Mouse (Mus musculus) heart, postnatal 14 days (tissue): ENCODE results near the gene Tmprss6. TPM values are rescaled to one million over a fixed set of nuclear protein-coding genes. Genes with fewer than 3 reads are reported as not detected.

Experiments used
- DNase-seq, 2 experiments: peaks; one replicate each; pipeline ENCODE4 v3.0.0; 2021 to 2022
- intact Hi-C: fragments of 180-260 bp; cut with DNase I; formaldehyde crosslinking; loops from one replicate; pipeline ENCODE4 v1.15.1; 2025
- total RNA-seq, 2 experiments: library from RNA; stranded (reverse); gene quantifications; 2 replicates each; pipeline ENCODE4 v1.2.3; 2021

Tmprss6 gene
- total RNA-seq, 2 experiments from 2014 or later, result not detected

DNA sequence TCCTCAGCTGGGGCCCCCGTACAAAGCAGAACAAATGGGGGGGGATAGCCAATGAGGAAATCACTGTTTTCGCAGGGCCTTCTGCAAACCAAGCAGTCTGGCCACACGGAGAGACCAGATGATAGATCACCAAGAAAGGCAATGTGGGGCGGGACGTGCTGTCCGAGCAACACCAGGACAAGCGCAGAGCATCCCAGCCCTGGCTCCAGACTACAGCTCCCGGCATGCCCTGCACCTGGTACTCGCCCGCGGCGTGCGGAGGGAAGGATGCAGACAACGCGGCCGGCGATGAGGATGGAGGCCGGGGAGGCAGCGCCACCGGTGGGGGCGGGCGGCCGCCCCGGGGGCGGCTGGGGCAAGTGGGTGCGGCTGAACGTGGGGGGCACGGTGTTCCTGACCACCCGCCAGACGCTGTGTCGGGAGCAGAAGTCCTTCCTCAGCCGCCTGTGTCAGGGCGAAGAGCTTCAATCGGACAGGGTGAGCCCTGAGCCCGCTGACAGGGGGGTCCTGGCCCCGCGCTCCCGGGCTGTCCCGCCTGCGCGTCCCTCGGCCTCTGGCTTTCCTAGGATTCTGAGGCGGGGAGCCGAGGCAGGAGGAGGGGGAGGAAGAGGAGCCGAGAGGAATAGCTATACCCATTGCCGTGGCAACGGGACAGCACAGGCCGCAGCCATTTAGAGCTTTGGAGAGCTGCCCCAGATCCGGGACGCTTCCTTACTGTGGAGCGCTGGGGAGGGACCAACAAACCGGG, 39.9 kb downstream of the Tmprss6 start, which contains the start of gene Kctd17:
Kctd17 (plus strand) TSS at position 174 of the 748 bp plus-strand sequence.
- intact Hi-C loops, result no loop called here

DNA sequence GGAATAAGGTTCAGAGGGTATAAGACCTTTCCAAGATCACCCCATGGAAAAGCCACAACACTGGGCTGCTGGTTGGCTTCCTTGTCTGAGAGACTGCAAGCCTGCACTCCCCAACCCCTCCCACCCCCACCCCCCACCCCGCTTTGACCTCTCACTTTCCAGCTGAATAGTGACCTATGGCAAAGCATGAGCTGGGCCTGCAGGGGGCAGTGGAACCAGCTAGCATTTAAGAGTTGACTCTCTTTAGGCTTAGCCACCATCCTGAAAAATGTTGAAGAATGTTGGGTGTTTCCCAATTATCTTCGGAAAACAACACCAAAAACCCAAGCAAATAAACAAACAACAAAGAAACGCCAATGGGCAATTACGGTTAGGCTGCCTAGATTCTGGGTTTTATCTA, 43.2 kb downstream of the Tmprss6 start:
- intact Hi-C loops, result no loop called here
- DNase-seq, result no peak

More for the DNA sequence above, 39.9 kb downstream of the Tmprss6 start, which contains the start of gene Kctd17:
- peak; percentile 80 for DNase-seq

DNA sequence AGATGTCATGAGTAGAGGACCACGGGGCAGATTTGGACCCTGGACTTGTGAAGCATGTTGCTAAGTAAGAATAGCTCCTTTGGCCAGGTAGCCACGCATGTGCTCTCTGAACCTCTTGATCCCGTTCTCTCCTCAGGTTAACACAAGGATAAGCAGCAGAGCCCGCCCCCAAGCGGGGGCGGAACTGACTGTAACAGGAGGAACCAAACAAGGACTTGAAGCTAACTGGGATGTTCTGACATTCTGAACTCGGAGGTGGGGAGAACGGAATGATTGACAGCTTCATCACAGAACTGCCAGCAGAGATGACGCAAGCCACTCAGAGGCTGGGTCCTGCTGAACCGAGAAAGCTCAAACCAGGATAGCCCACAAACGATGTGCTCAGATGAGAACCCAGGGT, 43.9 kb downstream of the Tmprss6 start:
- no peak for DNase-seq
- intact Hi-C loops, result loop anchor here (5.0 kb wide), 1 partner anchor 242 kb away; no protein-coding TSS in a partner anchor

DNA sequence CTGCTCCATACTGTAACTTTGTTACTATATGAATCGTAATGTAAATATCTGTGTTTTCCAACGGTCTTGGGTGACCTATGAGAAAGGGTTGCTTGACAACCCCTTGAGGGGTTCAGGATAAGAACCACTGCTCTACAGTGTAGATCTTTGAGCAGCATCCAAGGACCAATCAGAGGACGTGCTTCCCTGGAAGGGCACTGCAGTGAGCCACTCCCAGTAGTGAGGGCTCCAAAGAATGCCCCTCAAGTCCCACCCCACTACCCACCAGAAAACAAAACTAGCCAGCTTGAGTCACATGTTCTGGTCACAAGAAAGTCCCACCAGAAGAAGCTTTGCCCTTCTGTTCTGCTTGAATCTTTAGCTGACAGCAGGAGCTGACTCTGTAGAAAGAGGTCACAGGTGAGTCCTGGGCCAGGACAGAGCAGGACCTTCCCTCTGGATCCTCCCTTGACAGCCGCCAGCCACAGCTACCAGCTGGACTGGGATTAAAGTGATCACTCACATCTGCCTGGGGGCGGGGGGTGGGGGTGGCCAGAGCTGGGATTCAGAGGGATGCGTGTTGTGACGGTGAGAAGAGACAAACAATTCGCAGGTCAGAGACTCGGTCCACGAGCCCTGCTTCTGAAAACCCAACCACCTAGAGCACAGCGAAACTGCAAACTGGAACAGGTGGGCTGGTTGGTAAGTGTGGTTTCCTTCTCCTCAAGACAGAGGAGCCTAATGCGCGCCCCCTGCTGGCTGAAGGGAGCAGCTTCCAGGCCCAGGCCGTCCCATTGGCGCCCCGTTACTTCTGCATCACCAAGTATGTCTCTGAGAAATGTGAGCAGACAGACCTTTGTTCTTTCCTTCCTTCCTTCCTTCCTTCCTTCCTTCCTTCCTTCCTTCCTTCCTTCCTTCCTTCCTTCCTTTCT, 46.1 kb downstream of the Tmprss6 start:
- peak; percentile 85 to 89 for DNase-seq
- intact Hi-C loops, result loop anchor here (1.0 to 5.0 kb wide), 2 partner anchors 67 to 240 kb away; no protein-coding TSS in a partner anchor

DNA sequence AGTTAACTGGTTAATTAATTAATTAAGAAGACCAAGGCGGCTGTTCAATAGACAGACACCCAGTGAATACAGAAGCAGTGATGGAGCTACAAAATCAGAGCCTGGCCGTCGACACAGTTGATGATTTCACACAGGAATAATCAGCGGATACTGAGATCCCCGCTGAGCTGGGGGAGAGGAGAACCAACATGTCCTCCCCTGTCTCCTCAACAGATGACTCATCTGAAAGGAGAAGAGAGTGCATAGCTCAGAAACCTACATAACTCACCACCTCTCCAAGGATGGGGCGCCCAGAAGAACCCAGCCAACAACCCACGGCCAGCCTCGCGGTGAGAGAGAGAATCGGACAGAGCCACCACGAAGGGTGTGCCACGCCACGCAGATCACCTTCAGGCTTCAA, 48.0 kb downstream of the Tmprss6 start:
- no peak for DNase-seq
- intact Hi-C loops, result loop anchor here (5.0 kb wide), 1 partner anchor 238 kb away; no protein-coding TSS in a partner anchor

DNA sequence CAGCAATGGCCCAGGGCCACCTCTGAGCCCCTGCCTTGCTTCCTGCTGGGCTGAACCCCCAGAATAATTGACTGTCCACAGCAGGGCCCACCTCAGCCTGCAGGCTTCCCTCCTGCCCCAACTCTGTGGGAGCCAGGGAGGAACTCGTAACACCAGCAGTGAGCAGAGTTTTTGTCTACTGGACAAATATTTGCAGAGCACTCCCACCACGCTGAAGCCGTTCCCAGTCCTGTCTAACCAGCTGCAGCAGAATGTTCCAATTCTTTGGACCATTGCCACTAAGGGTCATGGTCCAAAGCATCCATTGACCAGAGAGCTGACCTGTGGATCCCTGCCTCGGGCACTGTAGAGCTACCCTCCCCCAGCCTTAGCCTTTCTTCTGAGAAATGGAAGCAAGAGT, 51.5 kb downstream of the Tmprss6 start:
- DNase-seq, result no peak
- intact Hi-C loops, result no loop called here

DNA sequence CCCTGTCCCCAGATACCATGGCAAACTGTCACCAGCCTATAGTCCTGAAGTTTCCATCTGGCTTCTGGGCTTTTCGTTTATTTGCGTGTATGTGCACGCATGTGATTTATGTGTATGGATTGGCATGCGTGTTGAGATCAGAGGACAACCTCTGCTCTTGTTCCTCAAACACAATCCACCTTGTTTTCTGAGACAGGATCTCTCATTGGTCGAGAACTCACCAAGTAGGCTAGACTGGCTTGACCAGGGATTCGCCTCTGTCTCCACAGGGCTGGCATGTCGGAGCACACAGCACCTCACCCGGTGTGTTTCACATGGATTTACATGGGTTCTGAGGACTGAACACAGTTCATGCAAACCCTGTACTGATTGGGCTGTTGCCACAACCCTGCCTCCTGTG, 54.3 kb downstream of the Tmprss6 start:
- DNase-seq, result no peak
- intact Hi-C loops, result no loop called here

DNA sequence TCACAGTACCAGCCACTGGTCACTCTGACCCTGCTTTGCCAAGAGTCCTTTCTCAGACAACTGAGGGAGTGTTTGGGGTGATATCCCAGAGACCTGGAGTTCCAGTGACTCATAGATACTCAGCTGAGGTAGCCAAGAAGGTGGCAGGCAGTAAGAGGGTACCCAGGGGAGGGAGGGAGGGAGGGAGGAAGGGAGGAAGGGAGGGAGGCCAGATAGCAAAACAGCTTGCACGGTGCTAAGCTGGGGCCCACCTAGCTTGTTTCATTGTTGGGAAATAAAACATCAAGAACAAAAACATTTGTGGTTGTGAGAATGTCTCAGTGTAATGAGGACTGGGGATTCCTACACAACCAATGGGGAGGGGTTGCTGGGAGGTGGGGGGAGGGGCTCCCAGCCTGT, 54.7 kb downstream of the Tmprss6 start:
- no peak for DNase-seq
- intact Hi-C loops, result no loop called here

DNA sequence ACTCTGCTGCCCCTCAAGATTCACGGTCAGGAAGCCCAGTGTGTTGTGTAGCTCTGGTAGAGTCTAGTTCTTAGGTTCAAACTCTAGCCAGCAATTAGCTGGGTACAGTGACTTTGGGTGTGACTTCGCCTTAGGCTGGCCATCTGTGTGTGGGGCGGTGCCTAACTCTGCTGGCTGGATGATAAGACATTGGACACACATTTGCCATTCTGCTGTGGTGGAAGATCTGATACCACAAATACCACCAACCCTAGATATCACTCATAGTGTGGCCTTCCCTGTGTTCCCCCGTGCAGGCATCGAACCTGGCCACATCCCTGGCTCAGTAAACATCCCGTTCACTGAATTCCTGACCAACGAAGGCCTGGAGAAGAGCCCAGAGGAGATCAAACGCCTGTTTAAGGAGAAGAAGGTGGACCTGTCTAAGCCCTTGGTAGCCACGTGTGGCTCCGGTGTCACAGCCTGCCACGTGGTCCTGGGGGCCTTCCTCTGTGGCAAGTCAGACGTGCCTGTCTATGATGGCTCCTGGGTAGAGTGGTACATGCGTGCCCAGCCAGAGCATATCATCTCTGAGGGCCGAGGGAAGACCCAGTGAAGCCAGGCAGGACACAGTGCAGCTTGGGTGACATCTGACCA, 55.2 kb downstream of the Tmprss6 start:
- no peak for DNase-seq
- intact Hi-C loops, result no loop called here

DNA sequence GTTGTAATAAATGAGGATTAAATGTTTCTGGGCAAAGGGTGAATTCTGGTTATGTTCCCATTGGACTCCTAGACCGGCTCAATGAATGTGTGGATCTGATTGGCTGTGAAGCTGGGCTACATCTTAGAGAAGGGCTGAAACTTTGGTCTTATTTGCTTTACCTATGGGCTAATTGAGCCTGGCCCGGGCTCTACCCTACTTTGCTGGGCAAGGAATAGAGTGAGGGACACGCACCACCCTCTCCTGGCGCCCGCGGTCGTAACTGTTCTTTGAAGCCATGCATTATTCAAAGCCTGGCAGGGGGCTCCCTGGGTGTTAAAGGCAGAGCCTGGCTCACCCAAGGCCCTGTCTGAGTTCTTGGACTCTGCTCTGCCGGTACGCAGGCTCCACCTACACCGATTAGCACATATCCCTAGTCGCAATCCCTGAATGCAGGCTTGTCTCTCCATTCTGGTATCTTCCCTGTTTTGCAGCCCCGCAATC, 58.8 kb downstream of the Tmprss6 start:
- intact Hi-C loops, result no loop called here
- DNase-seq, result no peak

DNA sequence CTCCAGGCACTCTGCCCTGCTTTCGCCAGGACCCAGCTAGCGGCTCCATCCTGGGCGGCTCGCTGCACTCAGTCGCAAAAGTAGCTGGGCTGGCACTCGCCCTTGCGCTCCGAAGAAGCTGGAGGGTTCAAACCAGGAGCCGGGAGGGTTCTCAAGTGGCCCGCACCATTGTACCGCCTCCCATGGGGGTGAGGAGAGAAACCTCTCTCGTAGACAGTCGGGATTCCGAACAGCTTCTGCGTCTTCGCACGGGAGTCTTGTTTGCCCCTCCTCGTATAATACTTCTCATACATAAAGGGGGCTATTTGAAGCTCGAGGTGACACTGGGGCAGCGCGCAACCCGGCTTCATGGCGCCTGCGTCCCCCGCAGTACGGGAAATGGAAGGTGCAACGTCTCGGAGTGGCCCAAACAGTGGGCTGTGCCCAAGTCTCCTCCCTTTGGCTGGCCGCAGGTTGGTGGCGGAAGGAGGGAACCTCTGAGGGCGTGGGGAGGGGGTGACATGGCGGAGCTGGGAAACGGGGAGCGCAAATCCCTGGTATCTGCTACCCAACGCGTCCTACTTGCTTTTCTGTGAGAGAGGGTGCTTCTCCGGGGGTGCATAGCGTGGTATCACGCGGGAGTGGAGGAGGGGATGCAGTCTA, 62.0 kb downstream of the Tmprss6 start, which contains the start of gene Mpst:
Mpst (plus strand) TSS at position 124 of the 642 bp plus-strand sequence.
- DNase-seq, result peak; percentile 89 to 91
- intact Hi-C loops, result loop anchor here (2.0 kb wide), 1 partner anchor 20 kb away; no protein-coding TSS in a partner anchor

DNA sequence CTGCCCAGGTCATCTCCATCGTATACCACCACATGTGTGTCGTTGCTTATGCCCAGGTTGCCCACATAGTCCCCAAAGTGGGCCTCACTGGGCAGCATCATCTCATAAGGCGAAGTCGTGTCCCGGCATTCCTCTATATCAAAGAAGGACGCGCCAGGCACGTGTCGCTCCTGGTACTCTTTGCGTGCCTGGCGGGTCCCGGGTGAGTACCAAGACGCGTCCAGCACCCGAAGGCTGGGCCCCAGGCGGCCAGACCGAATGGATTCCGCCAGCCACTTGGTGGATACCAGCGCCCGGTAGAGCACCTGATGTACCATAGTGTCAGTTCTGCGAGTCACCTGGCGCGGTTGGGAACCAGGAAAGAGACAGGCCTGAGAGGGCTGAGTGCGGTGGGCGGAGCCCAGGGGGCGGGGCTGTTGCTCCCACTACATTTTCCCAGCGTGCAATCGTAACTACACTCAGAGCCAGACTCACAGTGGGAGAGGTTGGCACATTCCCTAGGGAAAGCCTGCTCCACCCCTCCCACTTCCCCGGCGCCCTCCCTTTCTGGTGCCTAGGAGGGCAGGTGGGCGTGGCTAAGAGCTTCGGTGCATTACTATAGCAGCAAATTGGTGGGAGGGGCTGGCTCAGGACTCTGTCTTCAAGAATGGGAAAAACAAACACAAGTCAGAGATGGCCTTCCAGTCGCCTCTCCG, 62.8 kb downstream of the Tmprss6 start, which contains the start of gene Tst:
Tst (minus strand) TSS at position 391 of the 695 bp plus-strand sequence.
- peak; percentile 79 to 86 for DNase-seq
- intact Hi-C loops, result loop anchor here (2.0 kb wide), 1 partner anchor 21 kb away; no protein-coding TSS in a partner anchor

DNA sequence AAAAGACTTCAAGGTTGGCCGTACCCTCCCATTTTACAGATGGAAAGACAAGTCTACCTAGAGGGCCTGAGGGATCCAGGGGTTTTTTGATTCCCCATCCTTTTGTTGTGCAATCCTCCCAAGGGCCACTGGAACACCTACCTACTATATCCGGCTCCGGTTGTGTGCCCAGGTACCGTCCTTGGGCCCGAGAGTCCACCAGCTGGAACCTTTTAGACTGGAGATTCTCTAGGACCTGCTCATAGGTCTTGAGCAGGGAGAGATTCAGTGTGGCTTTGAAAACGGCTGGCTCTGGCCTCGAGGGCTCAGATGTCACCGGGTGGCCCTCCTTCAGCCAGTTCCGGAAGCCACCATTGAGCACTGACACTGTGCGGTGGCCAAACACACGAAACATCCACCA, 63.3 kb downstream of the Tmprss6 start:
- no peak for DNase-seq
- intact Hi-C loops, result no loop called here

DNA sequence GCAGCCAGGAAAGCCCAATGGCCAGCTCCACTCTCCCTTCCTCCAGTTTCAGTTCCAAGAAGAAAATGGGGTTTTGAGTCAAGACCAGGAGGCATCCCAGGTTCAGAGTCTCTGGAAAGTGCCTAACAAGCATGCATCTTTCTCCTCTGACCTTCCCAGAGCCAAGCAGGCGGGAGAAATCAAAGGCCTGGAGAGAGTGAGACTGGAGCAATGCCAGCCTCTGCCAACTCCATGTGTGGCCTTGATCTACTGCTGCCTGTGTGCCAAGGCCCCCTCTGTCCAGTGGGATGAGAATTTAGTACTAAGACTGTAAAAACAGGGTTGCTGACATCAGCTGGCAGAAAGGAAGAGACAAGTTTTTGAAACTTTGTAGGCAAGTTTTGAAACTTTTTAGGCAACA, 64.5 kb downstream of the Tmprss6 start:
- intact Hi-C loops, result no loop called here
- peak; percentile 47 to 66 for DNase-seq

DNA sequence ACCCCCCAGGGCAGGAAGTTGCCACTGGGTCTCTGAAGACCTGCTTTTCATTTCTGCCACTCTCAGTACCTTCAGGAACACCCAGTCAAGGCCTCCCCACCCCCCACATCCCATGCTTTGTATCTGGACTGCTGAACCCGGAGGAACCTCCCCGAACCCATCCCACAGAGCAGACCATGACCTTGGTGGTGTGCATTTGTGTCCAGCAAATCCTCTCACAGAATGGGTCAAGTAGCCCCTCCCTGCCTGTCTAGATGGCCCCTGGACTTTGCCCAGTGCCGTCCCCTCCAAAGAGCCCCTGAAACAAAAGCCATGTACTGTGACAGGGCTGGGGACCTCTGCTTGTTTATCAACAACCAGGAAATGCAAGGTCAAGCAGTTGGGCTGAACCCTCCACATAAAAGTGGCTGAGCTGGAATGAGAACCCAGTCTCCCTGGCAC, 65.1 kb downstream of the Tmprss6 start:
- intact Hi-C loops, result no loop called here

DNA sequence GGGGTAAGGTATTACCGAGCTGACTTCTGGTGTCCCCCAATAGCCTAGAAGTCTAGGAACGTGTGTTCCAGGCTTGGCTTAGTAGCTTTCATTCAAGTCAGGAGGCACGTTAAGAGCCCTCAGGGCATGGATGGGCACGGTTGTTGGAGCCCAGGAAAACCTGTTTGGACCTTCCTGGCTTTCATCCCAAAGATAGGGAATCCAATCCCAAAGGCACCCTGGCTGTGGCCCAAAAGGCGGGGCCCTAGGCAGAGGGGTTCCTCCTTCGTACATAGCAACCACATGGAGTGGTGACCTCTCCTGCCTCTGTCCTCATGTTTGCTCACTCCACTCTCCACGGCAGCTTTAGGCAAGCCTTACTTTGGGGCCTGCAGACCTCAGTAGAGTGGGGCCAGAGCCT, 66.0 kb downstream of the Tmprss6 start:
- intact Hi-C loops, result no loop called here
- peak; percentile 24 to 42 for DNase-seq

More for the DNA sequence above, 65.1 kb downstream of the Tmprss6 start:
- no peak for DNase-seq

DNA sequence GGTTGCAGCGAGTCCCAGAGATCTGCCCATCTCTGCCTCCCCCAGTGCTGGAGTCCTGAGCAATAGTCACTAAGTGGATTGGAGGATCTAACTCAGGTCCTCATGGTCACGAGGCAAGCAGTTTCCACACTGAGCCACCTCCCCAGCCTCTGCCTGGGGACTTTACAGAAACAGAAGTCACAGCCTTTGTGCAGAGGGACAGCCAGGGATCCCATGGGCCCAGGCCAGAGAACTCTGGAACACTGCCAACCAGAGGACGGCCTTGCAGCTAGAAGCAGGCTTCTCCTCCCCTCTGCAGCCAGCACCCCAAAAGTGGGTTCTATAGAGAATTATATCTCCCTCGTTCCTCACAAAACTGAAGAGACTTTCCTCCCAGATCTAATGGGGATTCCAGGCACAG, 66.5 kb downstream of the Tmprss6 start:
- intact Hi-C loops, result loop anchor here (2.0 kb wide), 1 partner anchor 21 kb away; no protein-coding TSS in a partner anchor
- peak; percentile 77 to 85 for DNase-seq

DNA sequence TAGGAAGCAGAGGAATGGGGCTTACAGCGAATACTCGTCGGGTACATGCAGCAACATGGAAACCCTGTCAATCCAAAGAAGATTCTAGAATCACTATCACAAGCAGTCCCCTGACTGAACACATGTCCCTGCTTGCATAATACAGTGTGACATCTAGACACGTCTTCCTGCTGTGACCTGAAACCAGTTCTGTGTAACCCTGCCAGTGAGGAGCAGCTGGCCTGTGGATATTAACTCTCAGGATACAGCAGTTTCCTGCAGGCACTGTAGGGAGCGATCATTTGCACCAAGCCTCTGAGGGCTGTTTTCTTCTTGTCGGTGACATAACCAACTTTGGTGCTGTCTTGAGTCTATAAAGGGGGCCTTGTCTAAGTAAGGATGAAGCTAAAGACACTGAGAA, 67.1 kb downstream of the Tmprss6 start:
- DNase-seq, result no peak

DNA sequence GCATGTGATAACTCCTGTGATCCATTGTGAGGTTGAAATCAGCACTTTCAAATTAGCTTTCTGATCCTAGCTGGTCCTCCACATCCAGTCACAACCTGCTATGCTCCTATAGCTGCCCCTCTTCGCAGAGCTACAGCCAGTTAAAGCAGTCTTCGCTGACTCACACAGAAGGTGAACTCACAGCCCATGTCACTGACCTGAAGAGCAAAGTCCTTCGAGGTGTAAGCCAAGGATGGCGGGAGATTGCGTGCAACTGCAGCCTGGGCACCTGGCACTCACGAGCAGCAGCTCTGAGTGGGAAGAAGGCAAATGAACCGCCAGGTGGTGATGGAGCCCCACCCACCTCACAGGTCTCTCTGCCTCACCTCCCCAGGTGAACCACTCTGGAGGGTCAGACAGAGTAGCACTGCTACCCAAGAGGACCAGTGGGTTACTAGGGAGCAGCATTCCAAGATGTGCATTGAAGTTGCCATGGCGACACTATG, 72.9 kb downstream of the Tmprss6 start, which contains the start of gene Tex33:
Tex33 (minus strand) TSS at position 435 of the 485 bp plus-strand sequence.
- intact Hi-C loops, result no loop called here
- DNase-seq, result no peak

More for the DNA sequence above, 67.1 kb downstream of the Tmprss6 start:
- intact Hi-C loops, result loop anchor here (2.0 kb wide), 1 partner anchor 21 kb away; no protein-coding TSS in a partner anchor
